Mouse (Mus musculus) embryonic facial prominence, embryonic 14.5 days (tissue): ENCODE data around the gene Hist1h4n. TPM values are rescaled to one million over a fixed set of nuclear protein-coding genes. Genes with fewer than 3 reads are reported as not detected.

Experiments used
- microRNA-seq: library from miRNA; unstranded; fragments of <30 nt; microRNA quantifications from one replicate; pipeline ENCODE4, GENCODE M21; 2016; ENCODE audit warnings: borderline number of aligned reads
- polyA plus RNA-seq: library from polyadenylated mRNA; unstranded; fragments of >200 nt; fragmentation: Nextera tagmentation; extraction: Ambion mirVana; gene quantifications from 2 replicates; pipeline ENCODE4 v1.2.1, GENCODE M21; 2014

The Hist1h4n gene
- polyA plus RNA-seq, 1 experiment from 2014 or later: 16.4 TPM

Small RNAs within 50 kb of the gene (microRNA-seq; reads per million reads assigned to microRNA genes)
- gene Gm19658 (not detected), gene Gm44346 (not detected), gene Gm44466 (not detected)

Other genes with a start within 250 kb of the Hist1h4n start
- not detected in 2 replicates for gene Olfr1362, start 218.2 kb downstream of the Hist1h4n start, polyA plus RNA-seq
- gene Olfr11, start 189.7 kb downstream of the Hist1h4n start, polyA plus RNA-seq: not detected in 2 replicates
- gene Olfr1361, start 168.8 kb downstream of the Hist1h4n start, polyA plus RNA-seq: 0.12 and 0.25 TPM in 2 replicates
- gene Olfr1360, start 154.8 kb downstream of the Hist1h4n start, polyA plus RNA-seq: not detected in 2 replicates
- gene Olfr1359, start 134.1 kb downstream of the Hist1h4n start, polyA plus RNA-seq: 0.31 TPM in 1 of 2 replicates, not detected in the other
- 1.4 and 1.8 TPM in 2 replicates for gene Hist1h2bl, start 116.1 kb downstream of the Hist1h4n start, polyA plus RNA-seq
- 10.8 and 14.8 TPM in 2 replicates for gene Hist1h2ai, start 115.8 kb downstream of the Hist1h4n start, polyA plus RNA-seq
- 9.5 and 9.6 TPM in 2 replicates for gene Hist1h3h, start 114.5 kb downstream of the Hist1h4n start, polyA plus RNA-seq
- gene Hist1h2bm, start 110.2 kb downstream of the Hist1h4n start, polyA plus RNA-seq: 2.2 and 2.9 TPM in 2 replicates
- gene Hist1h4j, start 97.1 kb downstream of the Hist1h4n start, polyA plus RNA-seq: 1.2 TPM in 2 replicates
- 3.8 and 6.2 TPM in 2 replicates for gene Hist1h4k, start 81.7 kb downstream of the Hist1h4n start, polyA plus RNA-seq
- gene Hist1h2ak, start 78.4 kb downstream of the Hist1h4n start, polyA plus RNA-seq: 5.5 and 8.4 TPM in 2 replicates
- 3.5 and 4.1 TPM in 2 replicates for gene Hist1h2bn, start 78.1 kb downstream of the Hist1h4n start, polyA plus RNA-seq
- 10.0 and 11.8 TPM in 2 replicates for gene Hist1h1b, start 51.6 kb downstream of the Hist1h4n start, polyA plus RNA-seq
- 127 and 141 TPM in 2 replicates for gene Hist1h3i, start 48.8 kb downstream of the Hist1h4n start, polyA plus RNA-seq
- 6.0 and 6.4 TPM in 2 replicates for gene Hist1h2an, start 45.0 kb downstream of the Hist1h4n start, polyA plus RNA-seq
- 0.56 and 0.61 TPM in 2 replicates for gene Hist1h2bp, start 44.7 kb downstream of the Hist1h4n start, polyA plus RNA-seq
- gene Hist1h2bq, start 22.0 kb downstream of the Hist1h4n start, polyA plus RNA-seq: 13.6 and 14.1 TPM in 2 replicates
- not detected in 2 replicates for gene Hist1h2ao, start 21.7 kb downstream of the Hist1h4n start, polyA plus RNA-seq
- not detected in 2 replicates for gene Hist1h4m, start 20.4 kb downstream of the Hist1h4n start, polyA plus RNA-seq
- gene Hist1h2ap, start 1.3 kb upstream of the Hist1h4n start, polyA plus RNA-seq: 2,692 and 2,964 TPM in 2 replicates
- 13.5 and 14.4 TPM in 2 replicates for gene Hist1h2br, start 1.5 kb upstream of the Hist1h4n start, polyA plus RNA-seq
- 7.6 and 8.9 TPM in 2 replicates for gene Zfp184, start 112.9 kb upstream of the Hist1h4n start, polyA plus RNA-seq
- 0.11 and 0.13 TPM in 2 replicates for gene Pom121l2, start 149.0 kb upstream of the Hist1h4n start, polyA plus RNA-seq
- 0.70 and 0.83 TPM in 2 replicates for gene Prss16, start 177.5 kb upstream of the Hist1h4n start, polyA plus RNA-seq
- 13.1 TPM in 1 of 2 replicates, not detected in the other for gene Hist1h2ah, start 203.4 kb upstream of the Hist1h4n start, polyA plus RNA-seq
- 3.9 and 6.6 TPM in 2 replicates for gene Hist1h2bk, start 203.7 kb upstream of the Hist1h4n start, polyA plus RNA-seq
- 11.8 and 13.3 TPM in 2 replicates for gene Hist1h4i, start 209.2 kb upstream of the Hist1h4n start, polyA plus RNA-seq
- gene Hist1h2ag, start 210.7 kb upstream of the Hist1h4n start, polyA plus RNA-seq: 24.9 and 28.8 TPM in 2 replicates
- 3.4 and 7.4 TPM in 2 replicates for gene Hist1h2bj, start 211.0 kb upstream of the Hist1h4n start, polyA plus RNA-seq